Mouse (Mus musculus) myocyte (in vitro differentiated cells): Measurements from ENCODE around the gene Edil3.

Experiments used
- CEBPB ChIP-seq: IDR thresholded peaks from 2 replicates; pipeline ENCODE4 v1.6.1; 2011; ENCODE audit warnings: mild to moderate bottlenecking, moderate library complexity; ENCODE audit not compliant: poor library complexity, insufficient read depth, severe bottlenecking
- E2F4 ChIP-seq: IDR thresholded peaks from one replicate; pipeline ENCODE4 v1.6.1; 2011; ENCODE audit warnings: mild to moderate bottlenecking, control low read depth, moderate library complexity; ENCODE audit not compliant: insufficient read depth
- MAX ChIP-seq: IDR thresholded peaks from one replicate; pipeline ENCODE4 v1.6.1; 2011; ENCODE audit warnings: low read depth, mild to moderate bottlenecking, control low read depth
- MYOD1 ChIP-seq, 3 experiments: IDR thresholded peaks; one replicate each; pipeline ENCODE4 v1.6.1; 2011; ENCODE audit warnings: control low read depth in 2 of 3, low read depth in 2 of 3, mild to moderate bottlenecking in 2 of 3, moderate library complexity in 1 of 3; ENCODE audit not compliant: insufficient read length in 2 of 3, control insufficient read depth in 1 of 3
- MYOG ChIP-seq, 3 experiments: IDR thresholded peaks; one replicate each; pipeline ENCODE4 v1.6.1; 2011; ENCODE audit warnings: control low read depth in 2 of 3, low read depth in 2 of 3, mild to moderate bottlenecking in 2 of 3; ENCODE audit not compliant: insufficient read length in 2 of 3, control insufficient read depth in 1 of 3, insufficient read depth in 1 of 3
- POLR2A ChIP-seq: IDR thresholded peaks from one replicate; pipeline ENCODE4 v1.6.1; 2011; ENCODE audit warnings: low read depth, mild to moderate bottlenecking, control low read depth, moderate library complexity; ENCODE audit not compliant: insufficient read length
- REST ChIP-seq: IDR thresholded peaks from one replicate; pipeline ENCODE4 v1.6.1; 2011; ENCODE audit warnings: mild to moderate bottlenecking, control low read depth, moderate library complexity; ENCODE audit not compliant: insufficient read depth, insufficient read length
- TCF12 ChIP-seq: IDR thresholded peaks from one replicate; pipeline ENCODE4 v1.6.1; 2011; ENCODE audit warnings: mild to moderate bottlenecking, control low read depth; ENCODE audit not compliant: poor library complexity, insufficient read depth, severe bottlenecking
- USF1 ChIP-seq: IDR thresholded peaks from one replicate; pipeline ENCODE4 v1.6.1; 2011; ENCODE audit warnings: low read depth, mild to moderate bottlenecking, control low read depth, moderate library complexity

DNA sequence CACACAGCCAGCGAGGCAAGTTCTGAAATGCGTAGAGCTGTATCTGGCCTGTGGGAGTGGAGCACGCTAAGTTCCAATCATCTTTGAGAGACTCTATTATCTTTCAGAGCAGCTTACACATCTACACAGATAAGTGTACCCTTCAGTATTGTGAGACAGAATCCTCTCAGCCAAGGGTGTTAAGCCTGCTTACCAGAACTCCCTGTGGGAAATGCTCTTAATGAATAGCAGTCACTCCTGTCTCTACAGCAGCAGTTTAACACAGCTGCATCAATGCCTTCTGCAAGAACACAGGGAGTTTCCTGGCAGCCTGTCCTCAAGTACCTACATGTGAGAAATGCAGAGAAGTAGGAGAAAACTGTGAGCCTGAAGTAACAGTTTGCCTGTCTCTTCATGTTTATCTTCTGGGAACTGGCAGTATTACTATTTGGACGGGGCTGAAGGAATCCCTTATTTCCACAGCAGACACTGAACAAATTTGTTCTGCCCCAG is 324.8 kb downstream of the Edil3 start:
- no peak for TF ChIP-seq POLR2A
- TF ChIP-seq E2F4: no peak
- TF ChIP-seq REST: no peak
- no peak for TF ChIP-seq MAX
- TF ChIP-seq MYOG (IDR thresholded peaks at IDR 0.05; ENCODE audit: control insufficient read depth in 1 of 3, insufficient read depth in 1 of 3, insufficient read length in 2 of 3, low read depth in 2 of 3): no peak
- TF ChIP-seq USF1: no peak
- TF ChIP-seq MYOD1 (IDR thresholded peaks at IDR 0.05; ENCODE audit: control insufficient read depth in 1 of 3, insufficient read length in 2 of 3, low read depth in 2 of 3): no peak
- TF ChIP-seq TCF12: no peak
- TF ChIP-seq CEBPB: no peak
